Mouse (Mus musculus) MEL (cell line): ENCODE results near the gene Mslnl.

Experiments used
- CTCF ChIP-seq, 3 experiments: IDR thresholded peaks in 2 of 3; conservative IDR thresholded peaks in 1 of 3; 2 replicates each; pipeline ENCODE4 v1.5.1; 2011 to 2012; ENCODE audit warnings: low read length in 3 of 3, low read depth in 2 of 3, mild to moderate bottlenecking in 2 of 3, improper control_type of control experiment in 1 of 3, inconsistent platforms in 1 of 3, mixed read lengths in 1 of 3, moderate library complexity in 1 of 3; ENCODE audit not compliant: control insufficient read depth in 1 of 3, insufficient read depth in 1 of 3, poor library complexity in 1 of 3, severe bottlenecking in 1 of 3
- EP300 ChIP-seq, 2 experiments: IDR thresholded peaks; 2 replicates each; pipeline ENCODE4 v1.6.1; 2011; ENCODE audit warnings: improper control_type of control experiment in 2 of 2, low read length in 2 of 2, low read depth in 1 of 2, mild to moderate bottlenecking in 1 of 2
- MAFK ChIP-seq: IDR thresholded peaks from 2 replicates; pipeline ENCODE4 v1.6.1; 2011; ENCODE audit warnings: low read depth, mild to moderate bottlenecking, low read length, improper control_type of control experiment, borderline replicate concordance
- MAX ChIP-seq: IDR thresholded peaks from 2 replicates; pipeline ENCODE4 v1.6.1; 2011; ENCODE audit warnings: low read length, improper control_type of control experiment
- NELFE ChIP-seq: IDR thresholded peaks from 2 replicates; pipeline ENCODE4 v1.6.1; 2011; ENCODE audit warnings: low read depth, low read length, improper control_type of control experiment
- NRF1 ChIP-seq: IDR thresholded peaks from 2 replicates; pipeline ENCODE4 v1.6.1; 2014; ENCODE audit warnings: low read depth, mild to moderate bottlenecking, inconsistent platforms, low read length, improper control_type of control experiment, moderate library complexity; ENCODE audit not compliant: poor library complexity, insufficient read depth, severe bottlenecking
- POLR2A ChIP-seq, 2 experiments: IDR thresholded peaks; 2 replicates each; pipeline ENCODE4 v1.6.1; 2011 to 2012; ENCODE audit warnings: low read length in 2 of 2, mild to moderate bottlenecking in 2 of 2, control low read depth in 1 of 2, improper control_type of control experiment in 1 of 2, low read depth in 1 of 2, moderate library complexity in 1 of 2; ENCODE audit not compliant: control insufficient read depth in 1 of 2, insufficient read depth in 1 of 2, poor library complexity in 1 of 2
- POLR2AphosphoS5 ChIP-seq: IDR thresholded peaks from 2 replicates; pipeline ENCODE4 v1.6.1; 2012; ENCODE audit warnings: low read depth, borderline replicate concordance, mild to moderate bottlenecking, inconsistent platforms, low read length, moderate library complexity, mixed read lengths
- TCF12 ChIP-seq: IDR thresholded peaks from 2 replicates; pipeline ENCODE4 v1.6.1; 2014; ENCODE audit warnings: low read depth, mild to moderate bottlenecking, inconsistent platforms, low read length, improper control_type of control experiment, moderate library complexity
- USF2 ChIP-seq, 2 experiments: IDR thresholded peaks; 2 replicates each; pipeline ENCODE4 v1.6.1; 2011 to 2012; ENCODE audit warnings: improper control_type of control experiment in 2 of 2, low read length in 2 of 2, borderline replicate concordance in 1 of 2, inconsistent platforms in 1 of 2, low read depth in 1 of 2, mild to moderate bottlenecking in 1 of 2; ENCODE audit not compliant: insufficient read depth in 1 of 2

- TF ChIP-seq CTCF (IDR thresholded peaks at IDR 0.05 in 2 of 3, conservative IDR thresholded peaks at IDR 0.05 in 1 of 3; ENCODE audit: control insufficient read depth in 1 of 3, insufficient read depth in 1 of 3, low read depth in 2 of 3, low read length in 3 of 3, poor library complexity in 1 of 3, severe bottlenecking in 1 of 3) (no peak), MAX (no peak), MAFK (no peak), POLR2A (IDR thresholded peaks at IDR 0.05; ENCODE audit: control insufficient read depth in 1 of 2, insufficient read depth in 1 of 2, low read depth in 1 of 2, low read length in 2 of 2, poor library complexity in 1 of 2) (0 out of 4 replicates have a peak, but pooled peaks of 1 of the 2 experiments have one; percentile 15), EP300 (IDR thresholded peaks at IDR 0.05; ENCODE audit: low read depth in 1 of 2, low read length in 2 of 2) (no peak), NELFE (no peak), TCF12 (no peak), POLR2AphosphoS5 (no peak), NRF1 (no peak), USF2 (IDR thresholded peaks at IDR 0.05; ENCODE audit: borderline replicate concordance in 1 of 2, insufficient read depth in 1 of 2, low read depth in 1 of 2, low read length in 2 of 2) (no peak)
These were observed 20.2 kb upstream of the Mslnl start for GRCm38 (mm10) chr17:25715627-25716026.
